Mouse (Mus musculus): ENCODE results near the gene Slc1a2.

DNA sequence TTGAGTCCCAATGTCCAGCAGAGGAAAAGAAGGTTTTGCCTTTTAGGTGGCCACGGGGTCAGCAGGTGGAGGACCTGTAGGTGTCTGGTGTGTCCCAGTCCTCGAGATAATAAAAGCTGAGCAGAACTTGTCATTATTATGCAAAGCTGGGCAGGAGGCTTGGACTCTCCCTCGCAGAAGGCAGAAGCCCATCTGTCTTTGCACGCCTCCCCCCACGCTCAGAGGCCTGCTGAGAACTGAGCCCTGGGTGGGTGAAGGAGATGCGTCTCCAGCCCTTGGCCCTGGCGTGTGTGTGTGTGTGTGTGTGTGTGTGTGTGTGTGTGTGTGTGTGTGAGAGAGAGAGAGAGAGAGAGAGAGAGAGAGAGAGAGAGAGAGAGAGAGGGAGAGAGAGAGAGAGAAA lies 733 bp upstream of the Slc1a2 start:
- no peak for TF ChIP-seq CTCF (conservative IDR thresholded peaks at IDR 0.05; ENCODE audit: low read length)
- no peak for TF ChIP-seq NANOG (IDR thresholded peaks at IDR 0.05; ENCODE audit: borderline replicate concordance, low read length)
